8 mouse cellular contexts compared by ENCODE assay signal in genomic region chr5:114323791-114324507, GRCm38 (mm10). TPM values are rescaled to one million over a fixed set of nuclear protein-coding genes. Genes with fewer than 3 reads are reported as not detected.
DNase-seq lines count a peak whose midpoint lies in the region; ATAC-seq and TF ChIP-seq lines count a peak whose summit lies in the region.

No protein-coding gene starts in this region.

- peak overlapping the region; percentile 41 for H3K4me2 ChIP-seq in embryonic facial prominence, embryonic 14.5 days (ENCODE audit: low read depth, low read length)
- H3K4me2 ChIP-seq in hindbrain, embryonic 15.5 days = peak overlapping the region; percentile 34; the same call in 1 of the 2 replicates
- no peak overlapping the region for H3K4me2 ChIP-seq in liver, embryonic 13.5 days
- H3K4me2 ChIP-seq in myocyte (ENCODE audit: low read depth) = peak overlapping the region; percentile 36

- H3ac ChIP-seq in myocyte (ENCODE audit: control insufficient read depth, insufficient read length) = no peak overlapping the region

- H3K27me3 ChIP-seq in embryonic facial prominence, embryonic 14.5 days (replicated peaks; ENCODE audit: control insufficient read depth, insufficient read depth, low read length) = no peaks in the 10 kb centered on the region
- H3K27me3 ChIP-seq in hindbrain, embryonic 15.5 days = 0 out of 2 replicates have a peak, but pooled peaks cover 3% of the 10 kb centered on the region
- H3K27me3 ChIP-seq in liver, embryonic 13.5 days = peaks cover 8% of the 10 kb centered on the region; the same call in 1 of the 2 replicates
- peaks cover 67% of the 10 kb centered on the region for H3K27me3 ChIP-seq in myocyte (ENCODE audit: control insufficient read depth, insufficient read depth, insufficient read length)

- TF ChIP-seq POLR2A in myocyte (IDR thresholded peaks at IDR 0.05; ENCODE audit: insufficient read length, low read depth) = no peak

- no peaks in the 10 kb centered on the region for H3K79me2 ChIP-seq in myocyte (ENCODE audit: control insufficient read depth, insufficient read depth)

- H3K9me3 ChIP-seq in embryonic facial prominence, embryonic 14.5 days (ENCODE audit: control insufficient read depth, low read length) = no peaks in the 10 kb centered on the region
- H3K9me3 ChIP-seq in hindbrain, embryonic 15.5 days = no peaks in the 10 kb centered on the region
- no peaks in the 10 kb centered on the region for H3K9me3 ChIP-seq in liver, embryonic 13.5 days (replicated peaks)

- H3K27ac ChIP-seq in embryonic facial prominence, embryonic 14.5 days (replicated peaks; ENCODE audit: low read depth, low read length) = no peak overlapping the region
- no peak overlapping the region for H3K27ac ChIP-seq in hindbrain, embryonic 15.5 days (replicated peaks)
- H3K27ac ChIP-seq in liver, embryonic 13.5 days = no peak overlapping the region

- peaks cover 6% of the 10 kb centered on the region; the same call in 1 of the 2 replicates for H3K4me1 ChIP-seq in embryonic facial prominence, embryonic 14.5 days (ENCODE audit: control insufficient read depth, insufficient read depth, low read length)
- peaks cover 8% of the 10 kb centered on the region for H3K4me1 ChIP-seq in hindbrain, embryonic 15.5 days (replicated peaks)
- no peaks in the 10 kb centered on the region for H3K4me1 ChIP-seq in liver, embryonic 13.5 days (replicated peaks)

- WGBS in embryonic facial prominence, embryonic 14.5 days = 16% methylated on average over 16 of the region's 16 CpGs
- 24% methylated on average over 16 of the region's 16 CpGs for WGBS in hindbrain, embryonic 15.5 days
- WGBS in liver, embryonic 13.5 days (ENCODE audit: insufficient replicate concordance) = 18% methylated on average over 16 of the region's 16 CpGs

- H3K9ac ChIP-seq in embryonic facial prominence, embryonic 14.5 days (ENCODE audit: low read depth, low read length) = peak overlapping the region; percentile 41
- no peak overlapping the region for H3K9ac ChIP-seq in hindbrain, embryonic 15.5 days
- 0 out of 2 replicates have a peak overlapping the region, but pooled peaks have one; percentile 22 for H3K9ac ChIP-seq in liver, embryonic 13.5 days

- DNase-seq in kidney, adult 18-20 months = peak; percentile 37
- DNase-seq in kidney, adult 11 months = no peak
- DNase-seq in NIH3T3 (ENCODE audit: low read depth) = peak; percentile 84
- DNase-seq in embryonic facial prominence, embryonic 14.5 days (ENCODE audit: low spot score) = peak; percentile 40
- no peak for DNase-seq in liver, embryonic 13.5 days
- peak; percentile 23 to 52 for DNase-seq in thymus, postnatal 10 days (ENCODE audit: low spot score in 2 of 2)

- H3K36me3 ChIP-seq in embryonic facial prominence, embryonic 14.5 days (ENCODE audit: control insufficient read depth, insufficient read depth, low read length) = no peaks in the 10 kb centered on the region
- H3K36me3 ChIP-seq in hindbrain, embryonic 15.5 days = no peaks in the 10 kb centered on the region
- H3K36me3 ChIP-seq in liver, embryonic 13.5 days = no peaks in the 10 kb centered on the region
- no peaks in the 10 kb centered on the region for H3K36me3 ChIP-seq in myocyte (ENCODE audit: control insufficient read depth, insufficient read depth)

- ATAC-seq in embryonic facial prominence, embryonic 14.5 days (ENCODE audit: low read depth) = peak; percentile 50; the same call in 1 of the 2 replicates
- no peak for ATAC-seq in hindbrain, embryonic 15.5 days (ENCODE audit: low FRiP score, low read depth)
- no peak for ATAC-seq in liver, embryonic 13.5 days (ENCODE audit: low read depth)

- no peak overlapping the region for H3K4me3 ChIP-seq in embryonic facial prominence, embryonic 14.5 days (ENCODE audit: low read depth, low read length)
- H3K4me3 ChIP-seq in hindbrain, embryonic 15.5 days = no peak overlapping the region
- H3K4me3 ChIP-seq in liver, embryonic 13.5 days (replicated peaks) = no peak overlapping the region
- no peak overlapping the region for H3K4me3 ChIP-seq in myocyte

TF ChIP-seq in myocyte, 11 proteins besides CTCF, POLR2A, EP300 and RAD21:
- no peak for TF ChIP-seq CEBPB (IDR thresholded peaks at IDR 0.05; ENCODE audit: insufficient read depth, poor library complexity, severe bottlenecking)
- TF ChIP-seq MAX (IDR thresholded peaks at IDR 0.05; ENCODE audit: low read depth) = no peak
- no peak for TF ChIP-seq MYOG (IDR thresholded peaks at IDR 0.05; ENCODE audit: control insufficient read depth in 1 of 3, insufficient read depth in 1 of 3, insufficient read length in 2 of 3, low read depth in 2 of 3)
- no peak for TF ChIP-seq E2F4 (IDR thresholded peaks at IDR 0.05; ENCODE audit: insufficient read depth)
- TF ChIP-seq TCF12 (IDR thresholded peaks at IDR 0.05; ENCODE audit: insufficient read depth, poor library complexity, severe bottlenecking) = no peak
- no peak for TF ChIP-seq SRF (IDR thresholded peaks at IDR 0.05; ENCODE audit: control insufficient read depth, insufficient read length, low read depth)
- no peak for TF ChIP-seq USF1 (IDR thresholded peaks at IDR 0.05; ENCODE audit: low read depth)
- TF ChIP-seq TCF3 (IDR thresholded peaks at IDR 0.05; ENCODE audit: insufficient read length, low read depth) = no peak
- no peak for TF ChIP-seq MYOD1 (IDR thresholded peaks at IDR 0.05; ENCODE audit: control insufficient read depth in 1 of 3, insufficient read length in 2 of 3, low read depth in 2 of 3)
TF ChIP-seq in myocyte: peak in this region for 0.

RNA-seq across cellular contexts. Expression of gene Myo1h, which starts 35.0 kb away (rescaled TPM):
- 3.0 and 3.8 TPM in 2 replicates for polyA plus RNA-seq in embryonic facial prominence, embryonic 14.5 days (2014; fragmentation: Nextera tagmentation; extraction: Ambion mirVana)
- polyA plus RNA-seq in hindbrain, embryonic 15.5 days (2015; fragmentation: Nextera tagmentation; extraction: Ambion mirVana) = 0.60 and 0.64 TPM in 2 replicates
- 0.16 and 0.22 TPM in 2 replicates for polyA plus RNA-seq in liver, embryonic 13.5 days (2015; fragmentation: Nextera tagmentation; extraction: Ambion mirVana)
- 1.4 TPM for polyA plus RNA-seq in myocyte (2012; fragmentation: generic; extraction: Trizol)

RNA-seq across cellular contexts. Expression of gene Foxn4, which starts 50.3 kb away (rescaled TPM):
- polyA plus RNA-seq in embryonic facial prominence, embryonic 14.5 days (2014; fragmentation: Nextera tagmentation; extraction: Ambion mirVana) = 0.97 and 1.1 TPM in 2 replicates
- polyA plus RNA-seq in hindbrain, embryonic 15.5 days (2015; fragmentation: Nextera tagmentation; extraction: Ambion mirVana) = 0.12 and 0.73 TPM in 2 replicates
- not detected in 2 replicates for polyA plus RNA-seq in liver, embryonic 13.5 days (2015; fragmentation: Nextera tagmentation; extraction: Ambion mirVana)
- polyA plus RNA-seq in myocyte (2012; fragmentation: generic; extraction: Trizol) = 0.01 TPM

RNA-seq across cellular contexts. Expression of gene Kctd10, which starts 56.4 kb away (rescaled TPM):
- 111 and 115 TPM in 2 replicates for polyA plus RNA-seq in embryonic facial prominence, embryonic 14.5 days (2014; fragmentation: Nextera tagmentation; extraction: Ambion mirVana)
- 62.2 and 63.9 TPM in 2 replicates for polyA plus RNA-seq in hindbrain, embryonic 15.5 days (2015; fragmentation: Nextera tagmentation; extraction: Ambion mirVana)
- 23.3 and 26.1 TPM in 2 replicates for polyA plus RNA-seq in liver, embryonic 13.5 days (2015; fragmentation: Nextera tagmentation; extraction: Ambion mirVana)
- 84.1 TPM for polyA plus RNA-seq in myocyte (2012; fragmentation: generic; extraction: Trizol)

RNA-seq across cellular contexts. Expression of gene Ube3b, which starts 56.5 kb away (rescaled TPM):
- polyA plus RNA-seq in embryonic facial prominence, embryonic 14.5 days (2014; fragmentation: Nextera tagmentation; extraction: Ambion mirVana) = 44.5 and 47.5 TPM in 2 replicates
- polyA plus RNA-seq in hindbrain, embryonic 15.5 days (2015; fragmentation: Nextera tagmentation; extraction: Ambion mirVana) = 39.6 and 41.3 TPM in 2 replicates
- 14.5 and 16.2 TPM in 2 replicates for polyA plus RNA-seq in liver, embryonic 13.5 days (2015; fragmentation: Nextera tagmentation; extraction: Ambion mirVana)
- polyA plus RNA-seq in myocyte (2012; fragmentation: generic; extraction: Trizol) = 56.0 TPM

Comparison
In these comparisons a context has a peak if more than half of its experiments do, and no peak if none do; other contexts are left out.
1. DNase-seq: peak in kidney, adult 18-20 months (single experiment), NIH3T3 (single experiment), embryonic facial prominence, embryonic 14.5 days (single experiment) and thymus, postnatal 10 days (2 of 2); none in kidney, adult 11 months (single experiment) and liver, embryonic 13.5 days (single experiment).